Mouse (Mus musculus) E14TG2a.4 (cell line): Measurements from ENCODE around the gene Dlgap3.

Experiments
- CTCF ChIP-seq: conservative IDR thresholded peaks from 2 replicates; pipeline ENCODE4 v1.5.1; 2014; ENCODE audit warnings: low read length
- POU5F1 ChIP-seq: IDR thresholded peaks from 2 replicates; pipeline ENCODE4 v1.6.1; 2014; ENCODE audit warnings: low read length, borderline replicate concordance

GRCm38 (mm10) chr4:127125834-127126463 lies 43.1 kb upstream of the Dlgap3 start:
- TF ChIP-seq CTCF (no peak), POU5F1 (no peak)
